Comparison of ENCODE assay signal across 8 mouse cellular contexts in the genomic region with DNA sequence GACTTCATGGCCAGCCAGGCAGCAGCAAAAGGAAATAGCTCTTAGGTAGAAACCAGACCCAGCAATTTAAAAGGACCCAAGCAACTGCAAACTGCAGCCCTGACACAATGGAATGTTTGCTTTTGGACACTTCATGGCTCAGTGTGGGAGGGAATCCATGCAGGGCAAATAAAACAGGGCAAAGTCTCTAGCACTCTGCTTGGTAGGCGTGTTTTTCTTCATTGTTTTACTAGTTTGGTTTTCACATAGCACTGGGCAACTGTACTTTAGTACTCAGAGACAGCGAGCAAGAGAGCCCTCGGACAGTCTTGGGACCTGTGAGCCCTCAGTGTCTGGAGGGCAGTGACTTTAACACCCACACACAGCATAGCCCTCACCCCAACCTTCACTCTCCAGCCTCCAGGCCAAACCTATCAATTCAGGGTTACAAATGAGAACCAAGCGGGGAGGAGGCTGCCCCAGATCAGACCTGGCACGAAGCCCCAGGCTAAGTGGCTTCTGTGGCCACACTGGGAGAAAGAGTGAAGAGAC. TPM values are rescaled to one million over a fixed set of nuclear protein-coding genes. Genes with fewer than 3 reads are reported as not detected.
DNase-seq lines count a peak whose midpoint lies in the region; ATAC-seq and TF ChIP-seq lines count a peak whose summit lies in the region.

No protein-coding gene starts in this region.

- H3K4me1 ChIP-seq in intestine, embryonic 16.5 days (ENCODE audit: control insufficient read depth, insufficient read depth, low read length) = peaks cover 58% of the 10 kb centered on the region
- peaks cover 26% of the 10 kb centered on the region for H3K4me1 ChIP-seq in liver, embryonic 16.5 days (ENCODE audit: control insufficient read depth, low read depth, low read length)
- H3K4me1 ChIP-seq in stomach, embryonic 15.5 days = peaks cover 63% of the 10 kb centered on the region

- 24% methylated on average over 5 of the region's 5 CpGs for WGBS in intestine, embryonic 16.5 days
- WGBS in liver, embryonic 16.5 days (ENCODE audit: insufficient replicate concordance) = 70% methylated on average over 5 of the region's 5 CpGs
- 29% methylated on average over 5 of the region's 5 CpGs for WGBS in stomach, embryonic 15.5 days

- peak; percentile 83 for ATAC-seq in intestine, embryonic 16.5 days
- ATAC-seq in liver, embryonic 16.5 days (ENCODE audit: low read depth) = peak; percentile 70
- peak; percentile 79 for ATAC-seq in stomach, embryonic 15.5 days (ENCODE audit: insufficient read depth, low FRiP score, low read depth)
- no peak for ATAC-seq in erythroid progenitor cell, adult 5-6 weeks (replicated peaks; ENCODE audit: low FRiP score, poor library complexity, severe bottlenecking)

- DNase-seq in left cerebral cortex, adult 2 months (ENCODE audit: extremely low spot score in 1 of 2, low spot score in 2 of 2) = no peak
- DNase-seq in left cerebral cortex, adult 11 months (ENCODE audit: low spot score) = no peak
- DNase-seq in retina, embryonic 14.5 days (ENCODE audit: low spot score) = no peak
- DNase-seq in urinary bladder, postnatal 4 days (ENCODE audit: low spot score in 2 of 2) = no peak

- intact Hi-C loops in left cerebral cortex, adult 2 months (cut with DNase I) = no loop called here

- no peaks in the 10 kb centered on the region for H3K27me3 ChIP-seq in intestine, embryonic 16.5 days (replicated peaks; ENCODE audit: control insufficient read depth, insufficient read depth, low read length)
- no peaks in the 10 kb centered on the region for H3K27me3 ChIP-seq in liver, embryonic 16.5 days (ENCODE audit: control insufficient read depth, insufficient read depth, low read depth, low read length)
- H3K27me3 ChIP-seq in stomach, embryonic 15.5 days (replicated peaks) = no peaks in the 10 kb centered on the region

- H3K27ac ChIP-seq in left cerebral cortex, adult 2 months = 0 out of 2 replicates have a peak overlapping the region, but pooled peaks have one; percentile 44
- peak overlapping the region; percentile 96 for H3K27ac ChIP-seq in intestine, embryonic 16.5 days (ENCODE audit: low read length)
- peak overlapping the region; percentile 86 for H3K27ac ChIP-seq in liver, embryonic 16.5 days (ENCODE audit: low read length)
- peak overlapping the region; percentile 90 for H3K27ac ChIP-seq in stomach, embryonic 15.5 days

- H3K36me3 ChIP-seq in intestine, embryonic 16.5 days (ENCODE audit: control insufficient read depth, insufficient read depth, low read length) = no peaks in the 10 kb centered on the region
- H3K36me3 ChIP-seq in liver, embryonic 16.5 days (ENCODE audit: control insufficient read depth, insufficient read depth) = no peaks in the 10 kb centered on the region
- H3K36me3 ChIP-seq in stomach, embryonic 15.5 days = no peaks in the 10 kb centered on the region

- no peak for TF ChIP-seq CTCF in left cerebral cortex, adult 2 months (IDR thresholded peaks at IDR 0.05)

- no peak overlapping the region for H3K4me3 ChIP-seq in left cerebral cortex, adult 2 months
- no peak overlapping the region for H3K4me3 ChIP-seq in intestine, embryonic 16.5 days (ENCODE audit: low read length)
- peak overlapping the region; percentile 18; the same call in 1 of the 2 replicates for H3K4me3 ChIP-seq in liver, embryonic 16.5 days (ENCODE audit: low read depth, low read length)
- no peak overlapping the region for H3K4me3 ChIP-seq in stomach, embryonic 15.5 days (replicated peaks)

- H3K4me2 ChIP-seq in intestine, embryonic 16.5 days (ENCODE audit: low read depth, low read length) = peak overlapping the region; percentile 48
- H3K4me2 ChIP-seq in liver, embryonic 16.5 days (ENCODE audit: low read depth, low read length) = peak overlapping the region; percentile 41
- peak overlapping the region; percentile 39 for H3K4me2 ChIP-seq in stomach, embryonic 15.5 days

- H3K9ac ChIP-seq in intestine, embryonic 16.5 days (ENCODE audit: low read depth, low read length) = peak overlapping the region; percentile 60
- no peak overlapping the region; the same call in 1 of the 2 replicates for H3K9ac ChIP-seq in liver, embryonic 16.5 days (ENCODE audit: low read depth, low read length)
- no peak overlapping the region for H3K9ac ChIP-seq in stomach, embryonic 15.5 days

- no peaks in the 10 kb centered on the region for H3K9me3 ChIP-seq in intestine, embryonic 16.5 days (ENCODE audit: control insufficient read depth, low read length)
- no peaks in the 10 kb centered on the region for H3K9me3 ChIP-seq in liver, embryonic 16.5 days (replicated peaks; ENCODE audit: control insufficient read depth, low read length)
- H3K9me3 ChIP-seq in stomach, embryonic 15.5 days = no peaks in the 10 kb centered on the region

RNA-seq across cellular contexts. Expression of gene Szrd1, which starts 8.0 kb away (rescaled TPM):
- total RNA-seq in left cerebral cortex, adult 2 months (2021) = 10 to 100 TPM; 44.4 to 59.1 TPM
- 44.4 and 46.4 TPM in 2 replicates for polyA plus RNA-seq in intestine, embryonic 16.5 days (2015; fragmentation: Nextera tagmentation; extraction: Ambion mirVana)
- 18.1 and 19.1 TPM in 2 replicates for polyA plus RNA-seq in liver, embryonic 16.5 days (2015; fragmentation: Nextera tagmentation; extraction: Ambion mirVana)
- polyA plus RNA-seq in stomach, embryonic 15.5 days (2015; fragmentation: Nextera tagmentation; extraction: Ambion mirVana) = 34.5 and 44.3 TPM in 2 replicates
- total RNA-seq in erythroid progenitor cell, adult 5-6 weeks (2015; ENCODE audit: low replicate concordance) = 13.7 and 19.3 TPM in 2 replicates
- 14.8 and 20.2 TPM in 2 replicates for total RNA-seq in erythroid progenitor cell, adult 5-6 weeks (2017; ENCODE audit: low replicate concordance)

RNA-seq across cellular contexts. Expression of gene Fbxo42, which starts 16.1 kb away (rescaled TPM):
- 10 to 100 TPM; 29.3 to 30.3 TPM for total RNA-seq in left cerebral cortex, adult 2 months (2021)
- polyA plus RNA-seq in intestine, embryonic 16.5 days (2015; fragmentation: Nextera tagmentation; extraction: Ambion mirVana) = 17.9 and 18.5 TPM in 2 replicates
- 16.3 and 18.0 TPM in 2 replicates for polyA plus RNA-seq in liver, embryonic 16.5 days (2015; fragmentation: Nextera tagmentation; extraction: Ambion mirVana)
- polyA plus RNA-seq in stomach, embryonic 15.5 days (2015; fragmentation: Nextera tagmentation; extraction: Ambion mirVana) = 21.3 and 21.4 TPM in 2 replicates
- total RNA-seq in erythroid progenitor cell, adult 5-6 weeks (2015; ENCODE audit: low replicate concordance) = 37.5 and 43.6 TPM in 2 replicates
- total RNA-seq in erythroid progenitor cell, adult 5-6 weeks (2017; ENCODE audit: low replicate concordance) = 37.2 and 39.9 TPM in 2 replicates

RNA-seq across cellular contexts. Expression of gene Spata21, which starts 43.5 kb away (rescaled TPM):
- under 1 TPM; 0.26 to 0.61 TPM for total RNA-seq in left cerebral cortex, adult 2 months (2021)
- polyA plus RNA-seq in intestine, embryonic 16.5 days (2015; fragmentation: Nextera tagmentation; extraction: Ambion mirVana) = 0.22 TPM in 1 of 2 replicates, not detected in the other
- polyA plus RNA-seq in liver, embryonic 16.5 days (2015; fragmentation: Nextera tagmentation; extraction: Ambion mirVana) = not detected in 2 replicates
- 0.05 and 0.15 TPM in 2 replicates for polyA plus RNA-seq in stomach, embryonic 15.5 days (2015; fragmentation: Nextera tagmentation; extraction: Ambion mirVana)
- total RNA-seq in erythroid progenitor cell, adult 5-6 weeks (2015; ENCODE audit: low replicate concordance) = not detected in 2 replicates
- total RNA-seq in erythroid progenitor cell, adult 5-6 weeks (2017; ENCODE audit: low replicate concordance) = not detected in 2 replicates

RNA-seq across cellular contexts. Expression of gene Necap2, which starts 53.4 kb away (rescaled TPM):
- 10 to 100 TPM; 44.9 to 45.9 TPM for total RNA-seq in left cerebral cortex, adult 2 months (2021)
- 79.6 and 82.0 TPM in 2 replicates for polyA plus RNA-seq in intestine, embryonic 16.5 days (2015; fragmentation: Nextera tagmentation; extraction: Ambion mirVana)
- polyA plus RNA-seq in liver, embryonic 16.5 days (2015; fragmentation: Nextera tagmentation; extraction: Ambion mirVana) = 87.5 and 93.3 TPM in 2 replicates
- 81.4 and 82.0 TPM in 2 replicates for polyA plus RNA-seq in stomach, embryonic 15.5 days (2015; fragmentation: Nextera tagmentation; extraction: Ambion mirVana)
- 51.1 and 67.4 TPM in 2 replicates for total RNA-seq in erythroid progenitor cell, adult 5-6 weeks (2015; ENCODE audit: low replicate concordance)
- total RNA-seq in erythroid progenitor cell, adult 5-6 weeks (2017; ENCODE audit: low replicate concordance) = 45.2 and 108 TPM in 2 replicates

Comparison
In these comparisons a context has a peak if more than half of its experiments do, and no peak if none do; other contexts are left out.
1. H3K27ac ChIP-seq: peak in every context shown above with its lines; median percentile 96 in intestine, embryonic 16.5 days; 90 in stomach, embryonic 15.5 days; 86 in liver, embryonic 16.5 days; 44 in left cerebral cortex, adult 2 months.